ENCODE assay signal across 11 mouse cellular contexts in genomic region chr9:66205702-66206101, GRCm38 (mm10). TPM values are rescaled to one million over a fixed set of nuclear protein-coding genes. Genes with fewer than 3 reads are reported as not detected.
DNase-seq lines count a peak whose midpoint lies in the region.
"Had no signal": no experiment of that assay in that cellular context is flagged by ENCODE, and none has a peak within 500 bp of the region (broad histone marks: within the 10 kb centered on the region; RNA-seq: fewer than 3 reads in every experiment).

No protein-coding gene starts in this region.

- peak; percentile 3 to 7 for DNase-seq in frontal cortex, postnatal 36 days (ENCODE audit: low spot score in 2 of 2)
- DNase-seq in frontal cortex, postnatal 14 days (ENCODE audit: low spot score in 2 of 2) = no peak
- peak; percentile 24 to 33 for DNase-seq in right cerebral cortex, postnatal 10 days (ENCODE audit: low spot score in 2 of 2)
- DNase-seq in right cerebral cortex, postnatal 4 days = no peak
- peak; percentile 42 to 66 for DNase-seq in gastrocnemius, postnatal 36 days
- DNase-seq in skeletal muscle tissue, adult 2 months (ENCODE audit: low read depth, low spot score) = peak; percentile 78
- DNase-seq in spleen, postnatal 4 days (ENCODE audit: low spot score in 2 of 2) = no peak
- no peak for DNase-seq in embryo, embryonic 11 days
- DNase-seq: adrenal gland, postnatal 25 days; cerebellum, adult 9-10 months; liver, postnatal 0 days had no signal

- intact Hi-C loops in gastrocnemius, postnatal 36 days (cut with DNase I) = loop anchor here (5.0 kb wide), 1 partner anchor 43 kb away; no protein-coding TSS in a partner anchor

RNA-seq across cellular contexts. Expression of gene Dapk2, which starts 47.7 kb away (rescaled TPM):
- 10 to 100 TPM; 21.6 to 24.0 TPM for total RNA-seq in gastrocnemius, postnatal 36 days (2021)

Comparison
In these comparisons a context has a peak if more than half of its experiments do, and no peak if none do; other contexts are left out.
1. DNase-seq: peak in frontal cortex, postnatal 36 days (2 of 2), right cerebral cortex, postnatal 10 days (2 of 2), gastrocnemius, postnatal 36 days (2 of 2) and skeletal muscle tissue, adult 2 months (single experiment); none in frontal cortex, postnatal 14 days (0 of 2), right cerebral cortex, postnatal 4 days (single experiment), spleen, postnatal 4 days (0 of 2) and embryo, embryonic 11 days (single experiment).